20 mouse cellular contexts compared by ENCODE assay signal in the genomic region with DNA sequence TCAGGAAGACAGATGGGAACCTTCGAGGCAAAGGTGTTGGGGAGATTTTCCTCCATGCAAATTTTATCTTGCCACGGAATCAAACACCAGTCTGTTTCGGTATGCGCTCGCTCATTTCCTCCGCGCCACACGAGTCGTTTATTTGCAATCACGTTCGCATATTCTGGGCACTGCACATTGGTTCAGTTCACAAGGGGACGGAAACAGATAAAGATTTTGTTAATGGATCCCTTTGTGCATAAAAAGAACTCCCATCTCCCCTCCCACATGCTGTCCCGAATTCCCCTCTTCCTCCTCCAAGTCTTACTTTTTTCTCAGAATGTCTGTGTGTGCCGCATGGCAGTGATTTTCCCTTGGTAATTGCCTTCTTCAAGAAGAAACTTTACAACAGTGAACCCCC. TPM values are rescaled to one million over a fixed set of nuclear protein-coding genes. Genes with fewer than 3 reads are reported as not detected.
A peak's percentile ranks its signal among the peaks of the same experiment; 100 is the strongest.
DNase-seq lines count a peak whose midpoint lies in the region; ATAC-seq lines count a peak whose summit lies in the region.
"Had no signal": no experiment of that assay in that cellular context is flagged by ENCODE, and none has a peak within 500 bp of the region (broad histone marks: within the 10 kb centered on the region; RNA-seq: fewer than 3 reads in every experiment).

No protein-coding gene starts in this region.

- H3K27ac ChIP-seq in forebrain, embryonic 16.5 days (ENCODE audit: low read length), result peak overlapping the region; percentile 66
- H3K27ac ChIP-seq in forebrain, embryonic 15.5 days (replicated peaks), result no peak overlapping the region; the same call in 1 of the 2 replicates
- H3K27ac ChIP-seq: heart, adult 2 months; hindbrain, embryonic 12.5 days; limb, embryonic 12.5 days; liver, embryonic 14.5 days; midbrain, embryonic 15.5 days had no signal

- H3K27me3 ChIP-seq in forebrain, embryonic 16.5 days (replicated peaks; ENCODE audit: control insufficient read depth, insufficient read depth, low read length), result no peaks in the 10 kb centered on the region
- H3K27me3 ChIP-seq in forebrain, embryonic 15.5 days, result no peaks in the 10 kb centered on the region
- H3K27me3 ChIP-seq: hindbrain, embryonic 12.5 days; limb, embryonic 12.5 days; midbrain, embryonic 15.5 days had no signal

- intact Hi-C loops in heart, postnatal 25 days (cut with DNase I), result no loop called here

- DNase-seq in right cerebral cortex, postnatal 10 days (ENCODE audit: low spot score in 2 of 2), result peak; percentile 52 to 76
- no peak for DNase-seq in right cerebral cortex, postnatal 4 days
- no peak for DNase-seq in heart, postnatal 25 days (ENCODE audit: low spot score)
- no peak for DNase-seq in adrenal gland, adult (ENCODE audit: inconsistent age in 2 of 2, low spot score in 1 of 2)
- DNase-seq: cerebellum, adult 11 months; cerebellum, postnatal 36 days; gastrocnemius, postnatal 14 days; kidney, postnatal 10 days had no signal

- H3K4me1 ChIP-seq in forebrain, embryonic 16.5 days (replicated peaks; ENCODE audit: control insufficient read depth, insufficient read depth, low read length), result peaks cover 5% of the 10 kb centered on the region
- peaks cover 14% of the 10 kb centered on the region for H3K4me1 ChIP-seq in forebrain, embryonic 15.5 days
- H3K4me1 ChIP-seq: hindbrain, embryonic 12.5 days; limb, embryonic 12.5 days; midbrain, embryonic 15.5 days had no signal

- H3K4me2 ChIP-seq in forebrain, embryonic 16.5 days (ENCODE audit: low read length), result no peak overlapping the region; the same call in 1 of the 2 replicates
- H3K4me2 ChIP-seq in forebrain, embryonic 15.5 days (replicated peaks), result no peak overlapping the region
- H3K4me2 ChIP-seq: hindbrain, embryonic 12.5 days; limb, embryonic 12.5 days; midbrain, embryonic 15.5 days had no signal

- no peak overlapping the region for H3K9ac ChIP-seq in forebrain, embryonic 16.5 days (replicated peaks; ENCODE audit: low read depth, low read length)
- no peak overlapping the region for H3K9ac ChIP-seq in forebrain, embryonic 15.5 days (replicated peaks)
- H3K9ac ChIP-seq: hindbrain, embryonic 12.5 days; limb, embryonic 12.5 days; liver, embryonic 14.5 days; midbrain, embryonic 15.5 days had no signal

- 64% methylated on average over 14 of the region's 14 CpGs for WGBS in forebrain, embryonic 16.5 days
- 75% methylated on average over 14 of the region's 14 CpGs for WGBS in forebrain, embryonic 15.5 days

- H3K36me3 ChIP-seq in forebrain, embryonic 16.5 days (ENCODE audit: control insufficient read depth, insufficient read depth), result no peaks in the 10 kb centered on the region
- no peaks in the 10 kb centered on the region for H3K36me3 ChIP-seq in forebrain, embryonic 15.5 days
- H3K36me3 ChIP-seq: hindbrain, embryonic 12.5 days; limb, embryonic 12.5 days; midbrain, embryonic 15.5 days had no signal

- no peaks in the 10 kb centered on the region for H3K9me3 ChIP-seq in forebrain, embryonic 16.5 days (ENCODE audit: control insufficient read depth, low read length)
- H3K9me3 ChIP-seq in forebrain, embryonic 15.5 days, result no peaks in the 10 kb centered on the region
- H3K9me3 ChIP-seq: hindbrain, embryonic 12.5 days; limb, embryonic 12.5 days; midbrain, embryonic 15.5 days had no signal

- H3K4me3 ChIP-seq in forebrain, embryonic 16.5 days (replicated peaks; ENCODE audit: low read length), result no peak overlapping the region
- H3K4me3 ChIP-seq in forebrain, embryonic 15.5 days, result no peak overlapping the region
- H3K4me3 ChIP-seq: erythroblast, embryonic 14.5 days; heart, adult 2 months; hindbrain, embryonic 12.5 days; limb, embryonic 12.5 days; midbrain, embryonic 15.5 days had no signal

- no peak; the same call in 1 of the 2 replicates for ATAC-seq in forebrain, embryonic 16.5 days
- ATAC-seq in forebrain, embryonic 15.5 days (replicated peaks), result no peak
- peak; percentile 32 for ATAC-seq in activated CD4-positive, CD25-positive, alpha-beta regulatory T cell, adult 4 months
- peak; percentile 28; the same call in 1 of the 2 replicates for ATAC-seq in neutrophil, adult 5-6 weeks (ENCODE audit: extremely low read depth, insufficient number of reproducible peaks, low FRiP score, poor library complexity, severe bottlenecking)
- ATAC-seq: intestine, embryonic 16.5 days; lung, postnatal 0 days; midbrain, embryonic 15.5 days had no signal

RNA-seq across cellular contexts. Expression of a gene that starts 13.8 kb away (rescaled TPM):
- polyA plus RNA-seq in forebrain, embryonic 16.5 days (2015; fragmentation: Nextera tagmentation; extraction: Ambion mirVana), result 111 and 146 TPM in 2 replicates
- polyA plus RNA-seq in forebrain, embryonic 15.5 days (2015; fragmentation: Nextera tagmentation; extraction: Ambion mirVana), result 136 and 150 TPM in 2 replicates
- polyA plus RNA-seq in activated CD4-positive, CD25-positive, alpha-beta regulatory T cell, adult 4 months (2017; shearing (Covaris generic)), result 1 to 10 TPM; 2.2 to 3.8 TPM
- 91.1 and 91.6 TPM in 2 replicates for total RNA-seq in neutrophil, adult 5-6 weeks (2017)
- 10 to 100 TPM; 38.5 to 40.3 TPM for total RNA-seq in heart, postnatal 25 days (2021)

Comparison
In these comparisons a context has a peak if more than half of its experiments do, and no peak if none do; other contexts are left out.
1. DNase-seq: peak in right cerebral cortex, postnatal 10 days (2 of 2); none in right cerebral cortex, postnatal 4 days (single experiment), heart, postnatal 25 days (single experiment) and adrenal gland, adult (0 of 2).
2. ATAC-seq: peak in activated CD4-positive, CD25-positive, alpha-beta regulatory T cell, adult 4 months (single experiment) and neutrophil, adult 5-6 weeks (single experiment); none in forebrain, embryonic 16.5 days (single experiment) and forebrain, embryonic 15.5 days (single experiment).
3. RNA of a gene that starts 13.8 kb away (polyA plus RNA-seq): 136 to 150 TPM in forebrain, embryonic 15.5 days and 111 to 146 TPM in forebrain, embryonic 16.5 days; 2.2 to 3.8 TPM in activated CD4-positive, CD25-positive, alpha-beta regulatory T cell, adult 4 months; every median in the first group is over 10 times any median in the second.